Mouse (Mus musculus) right cerebral cortex, postnatal 4 days (tissue): ENCODE measurements around the gene Adgrb3.

Experiments used
- DNase-seq: peaks from one replicate; pipeline ENCODE4 v3.0.0-alpha.2; 2022

The Adgrb3 gene

DNA sequence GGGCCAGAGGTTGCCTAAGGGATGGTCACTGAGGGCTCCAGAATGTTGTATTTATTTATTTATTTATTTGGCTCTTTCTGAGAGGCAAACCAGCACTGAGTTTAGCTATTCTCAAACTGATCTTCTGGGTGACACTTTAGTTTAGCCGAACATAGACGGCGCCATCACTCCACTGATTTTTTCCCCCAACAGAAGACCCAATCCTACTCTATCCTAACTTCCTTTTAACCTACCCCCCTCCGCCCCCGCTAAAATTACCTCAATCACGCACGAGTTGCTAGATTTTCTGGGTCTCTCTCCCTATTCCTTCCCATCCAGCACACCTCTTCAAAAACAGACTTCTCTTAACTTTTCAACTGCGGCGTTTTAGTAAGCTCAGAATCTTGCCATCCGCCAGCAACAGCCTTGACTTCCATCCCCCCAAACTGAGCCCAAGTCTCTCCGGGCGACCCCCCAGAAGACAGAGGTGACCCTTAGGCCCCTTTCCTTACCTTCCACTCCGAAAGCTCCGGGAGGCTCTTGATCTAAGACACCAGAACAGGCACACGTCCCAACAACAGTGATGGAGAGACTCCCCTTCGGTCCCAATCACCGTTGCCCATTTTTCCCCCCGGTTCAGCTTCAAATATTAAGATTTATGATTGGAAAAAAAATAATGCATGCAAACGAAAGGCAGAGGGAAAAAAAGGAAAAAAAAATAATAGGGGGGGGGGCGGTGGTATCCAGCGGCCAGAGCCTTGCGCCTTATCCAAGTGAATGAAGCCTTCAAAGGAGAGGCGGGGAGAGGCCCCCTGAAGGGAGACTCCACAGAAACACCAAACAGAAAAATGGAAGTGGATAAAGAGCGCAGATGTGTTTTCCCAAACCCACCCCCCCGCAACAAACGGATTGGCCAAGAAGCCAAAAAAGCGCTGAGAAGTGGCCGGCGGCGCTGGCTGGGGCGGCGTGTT lies at the start of gene Adgrb3:
Gene Adgrb3, minus strand, starts transcription at position 737 of the 950 bp plus-strand sequence.
- DNase-seq = peak; percentile 30

DNA sequence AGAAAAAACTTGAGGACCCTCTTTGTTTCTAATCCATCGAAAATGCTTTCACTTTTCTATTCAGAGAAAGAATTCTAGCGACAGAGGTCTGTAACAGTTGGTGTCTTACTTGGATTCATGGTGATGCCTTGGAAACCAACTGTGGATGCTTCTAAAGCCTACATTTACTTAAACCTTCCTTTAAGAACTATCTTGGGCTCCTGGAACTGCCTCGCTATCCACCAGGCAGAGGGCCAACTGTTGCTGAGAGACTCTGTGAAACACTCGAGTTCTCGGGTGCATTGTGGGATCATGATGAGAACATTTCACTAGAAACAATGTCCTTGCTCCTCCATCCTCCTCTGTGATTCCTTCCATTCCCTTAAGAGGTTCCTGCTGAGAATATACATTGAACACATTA lies 48.0 kb upstream of the Adgrb3 start:
- DNase-seq = peak; percentile 60

DNA sequence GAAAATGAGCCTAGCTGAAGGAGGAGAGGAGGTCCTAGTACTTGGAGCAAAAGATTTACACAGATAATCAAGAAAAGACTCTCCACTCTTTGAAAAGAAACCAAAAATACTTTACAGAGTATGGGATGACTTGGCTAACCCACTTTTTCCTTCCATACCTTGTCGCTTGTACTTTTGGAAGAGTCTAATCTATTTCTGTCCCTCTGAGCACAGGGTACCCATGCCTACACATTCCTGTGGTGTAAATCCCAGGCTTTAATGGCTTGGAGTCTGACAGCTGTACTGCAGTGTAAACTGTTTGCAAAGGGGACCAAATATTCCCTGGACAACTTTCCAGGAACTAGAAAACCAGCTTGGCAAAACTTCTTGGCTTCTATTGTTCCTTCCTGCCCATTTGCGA lies 28.0 kb upstream of the Adgrb3 start:
- DNase-seq = no peak

DNA sequence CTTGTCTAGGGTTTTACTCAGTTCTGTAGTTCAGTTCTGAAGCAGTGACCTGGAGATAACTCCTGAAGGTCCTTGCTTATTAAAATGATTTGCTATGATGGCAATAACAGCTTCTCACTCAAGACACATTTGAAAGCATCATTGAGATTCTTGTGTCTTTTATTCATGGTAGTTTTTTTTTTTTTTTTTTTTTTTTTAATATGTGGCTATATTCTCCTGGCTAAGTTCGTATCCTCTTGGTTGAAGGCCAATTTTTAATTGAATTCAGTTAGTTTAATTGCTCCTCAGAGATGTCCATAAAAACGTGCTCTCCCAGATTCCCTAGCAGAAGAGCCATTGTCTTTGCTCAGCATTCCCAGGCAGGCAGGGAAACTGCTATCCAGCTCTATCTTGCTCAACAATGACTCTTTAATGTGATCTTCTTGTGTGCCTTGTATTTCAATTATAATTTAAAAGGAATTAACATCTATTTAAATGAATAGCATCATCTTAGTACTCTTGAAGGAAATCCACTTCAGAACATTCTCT lies 25.0 kb upstream of the Adgrb3 start:
- no peak for DNase-seq

DNA sequence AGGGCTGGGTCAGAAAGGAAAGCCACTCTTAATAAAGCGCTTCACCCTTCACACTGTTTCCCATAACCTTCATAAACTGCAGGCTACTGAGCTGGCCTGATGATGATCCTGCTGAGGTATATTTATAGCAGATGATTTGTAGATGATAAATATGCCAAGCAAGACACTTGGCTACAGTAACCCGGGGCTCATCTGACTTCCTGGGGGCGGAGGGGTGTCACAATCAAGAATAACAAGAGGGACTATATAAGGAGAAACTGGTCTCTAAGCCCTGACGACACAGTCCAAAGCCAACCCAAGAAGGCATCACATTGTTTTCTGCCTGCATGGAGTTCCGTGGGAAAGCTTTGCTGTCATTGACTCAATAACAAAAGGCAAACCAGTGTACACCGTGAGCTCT lies 2.8 kb upstream of the Adgrb3 start:
- no peak for DNase-seq

DNA sequence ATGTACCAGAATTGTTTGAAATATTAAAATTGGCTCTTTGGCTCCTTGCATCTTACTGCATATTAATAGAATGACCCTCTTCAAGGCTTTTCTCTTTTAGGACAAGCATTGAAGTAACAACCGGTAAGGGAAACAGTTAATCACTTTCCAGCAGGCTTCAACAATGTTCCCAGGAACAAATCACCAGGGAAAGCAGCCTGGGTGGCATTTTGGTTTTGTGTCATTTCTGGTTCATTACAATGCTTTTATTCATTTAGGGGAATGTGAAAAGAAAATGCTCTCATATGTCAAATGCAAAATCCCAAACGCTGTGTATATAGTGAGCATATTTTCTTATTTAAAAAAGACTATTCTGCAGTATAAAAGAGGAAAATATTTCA lies 2.0 kb upstream of the Adgrb3 start:
- DNase-seq = no peak

DNA sequence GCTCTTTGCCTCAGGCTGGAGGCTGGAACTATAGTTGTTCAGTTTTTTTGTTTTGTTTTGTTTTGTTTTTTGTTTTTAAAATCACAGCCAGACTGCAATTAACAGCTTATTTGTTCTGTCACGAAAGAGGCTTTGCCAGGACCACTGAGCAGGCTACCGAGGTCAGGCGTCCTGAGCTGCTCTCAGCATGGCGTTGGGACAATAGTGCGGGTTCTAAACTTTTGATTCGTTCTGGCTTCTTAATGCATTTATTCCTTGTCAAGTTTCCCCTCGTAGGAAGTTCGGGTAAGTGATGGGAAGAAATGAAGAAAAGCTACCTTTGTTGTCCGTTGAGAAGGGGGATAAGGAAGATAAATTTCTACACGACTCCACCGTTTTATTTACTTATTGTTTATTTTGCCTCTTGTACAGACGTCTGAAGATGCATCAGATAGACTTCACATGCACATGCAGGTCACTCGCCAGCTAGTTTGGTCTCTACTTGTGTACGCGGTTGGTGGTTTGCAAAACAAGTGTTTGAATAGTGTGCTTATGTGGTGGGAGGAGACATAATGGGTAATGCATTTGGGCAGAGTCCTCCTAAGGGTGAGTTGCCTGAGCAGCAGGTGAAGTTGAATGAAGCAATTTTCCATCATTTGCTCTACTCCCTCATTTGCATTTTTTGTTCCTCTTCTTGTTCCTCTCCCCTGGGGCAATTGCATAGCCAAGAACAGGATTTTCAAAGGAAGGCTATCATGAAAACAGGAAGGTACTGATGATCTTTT lies 1.4 kb upstream of the Adgrb3 start:
- DNase-seq = no peak

DNA sequence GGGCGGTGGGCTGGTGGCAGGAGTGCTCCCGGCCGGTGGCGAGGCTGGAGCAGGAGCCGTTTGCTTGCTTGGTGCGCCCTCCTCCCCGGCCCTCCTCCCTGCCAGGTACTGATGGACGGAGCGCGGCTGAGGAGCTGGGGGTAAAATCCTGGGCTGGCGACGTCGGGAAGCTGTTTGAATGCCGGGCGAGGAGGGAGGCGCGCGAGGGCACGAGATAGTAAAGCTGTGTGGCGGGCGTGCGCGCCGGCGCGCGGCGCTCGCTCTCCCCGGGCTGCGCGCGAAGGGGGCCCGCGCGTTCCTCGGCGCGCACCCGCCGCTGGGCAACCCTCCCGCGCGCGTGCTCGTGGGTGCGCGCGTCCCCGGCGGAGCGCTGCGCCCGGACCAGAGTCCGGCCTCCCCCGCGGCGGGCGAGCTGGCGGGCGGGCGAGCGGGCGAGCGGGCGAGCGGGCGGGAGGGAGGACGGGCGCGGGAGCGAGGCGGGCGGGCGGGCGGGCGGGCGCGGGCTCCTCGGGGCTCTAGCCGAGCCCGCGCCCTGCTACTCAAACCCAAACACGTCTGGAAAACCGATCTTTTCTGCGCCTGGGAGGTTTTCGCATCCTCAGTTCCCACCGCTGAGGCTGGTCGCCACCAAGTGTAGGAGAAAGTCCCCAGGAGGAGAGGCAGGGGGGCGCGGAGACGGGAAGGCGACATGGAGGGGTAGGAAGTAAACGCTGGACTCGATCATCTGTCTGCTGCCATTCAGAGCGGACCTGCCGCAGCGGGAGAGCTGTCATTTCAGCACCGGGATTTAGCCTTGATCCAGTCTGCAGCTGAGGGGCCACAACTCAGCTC lies 629 bp upstream of the Adgrb3 start:
- DNase-seq = peak; percentile 82

DNA sequence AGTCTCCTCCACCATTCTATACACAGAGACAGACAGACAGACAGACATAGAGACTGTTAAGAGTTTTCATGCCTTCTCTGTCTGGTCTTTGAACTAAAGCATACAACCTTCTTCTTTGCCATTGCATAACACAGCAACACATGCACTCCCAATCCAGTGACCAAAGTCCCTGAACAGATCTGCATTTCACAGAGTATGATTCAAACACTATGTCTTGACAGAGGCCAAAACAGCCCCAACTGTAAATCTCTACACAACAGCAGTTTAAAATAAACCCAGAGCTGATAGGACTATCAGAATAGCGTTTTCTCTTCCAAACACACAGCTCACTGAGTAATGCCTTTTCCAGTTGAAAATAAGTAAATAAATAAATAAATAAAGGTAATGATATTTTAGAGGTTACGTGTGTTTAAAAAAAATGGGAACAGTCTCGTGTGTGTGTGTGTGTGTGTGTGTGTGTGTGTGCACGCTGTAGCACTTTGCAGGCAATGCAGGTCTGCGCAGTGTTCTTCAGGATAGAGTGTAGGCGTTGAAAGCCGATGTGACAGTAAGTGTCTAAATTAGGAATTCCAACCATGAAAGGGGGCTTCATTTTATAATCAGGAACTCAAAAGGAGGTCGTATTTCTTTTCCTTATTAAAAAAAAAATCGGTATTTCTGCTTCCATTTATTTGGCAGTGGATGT lies 1.3 kb downstream of the Adgrb3 start:
- DNase-seq = peak; percentile 25

DNA sequence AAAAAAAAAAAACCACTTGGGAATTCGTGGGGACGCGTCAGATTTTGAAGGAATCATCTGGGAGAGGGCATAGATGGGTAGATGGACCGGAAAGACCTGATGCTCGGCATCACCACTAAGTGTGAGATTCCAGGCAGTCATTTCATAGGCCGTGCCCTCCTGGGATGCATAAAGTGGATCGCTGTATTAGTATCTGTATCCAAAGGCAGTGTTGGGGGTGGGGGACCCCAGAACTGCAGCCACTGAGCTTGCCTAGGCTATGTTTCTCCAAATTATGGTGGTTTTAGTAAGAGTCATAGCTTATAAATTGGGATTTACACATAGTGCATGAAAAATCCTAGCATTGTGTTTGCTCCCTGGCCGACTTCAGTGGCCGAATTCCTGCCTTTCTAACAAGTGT lies 2.1 kb downstream of the Adgrb3 start:
- DNase-seq = no peak

DNA sequence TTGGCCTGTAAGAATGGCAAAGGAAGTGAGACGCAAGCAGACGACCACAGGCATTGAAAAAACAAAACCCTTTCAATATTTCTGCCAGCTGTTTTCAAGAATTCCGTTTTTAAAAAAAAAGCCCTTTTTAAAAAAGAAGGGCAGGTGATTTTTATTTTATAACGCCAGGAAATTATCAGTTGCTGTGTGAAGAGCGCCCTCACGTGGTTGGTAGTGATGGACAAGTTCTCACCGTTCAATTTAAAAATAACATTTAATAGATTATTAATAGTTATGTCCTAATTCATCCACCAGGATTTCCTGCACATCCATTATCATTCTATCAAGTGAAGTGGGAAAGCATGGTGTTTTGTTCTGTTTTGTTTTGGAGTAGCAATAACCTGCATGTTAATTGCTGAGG lies 2.7 kb downstream of the Adgrb3 start:
- peak; percentile 78 for DNase-seq

DNA sequence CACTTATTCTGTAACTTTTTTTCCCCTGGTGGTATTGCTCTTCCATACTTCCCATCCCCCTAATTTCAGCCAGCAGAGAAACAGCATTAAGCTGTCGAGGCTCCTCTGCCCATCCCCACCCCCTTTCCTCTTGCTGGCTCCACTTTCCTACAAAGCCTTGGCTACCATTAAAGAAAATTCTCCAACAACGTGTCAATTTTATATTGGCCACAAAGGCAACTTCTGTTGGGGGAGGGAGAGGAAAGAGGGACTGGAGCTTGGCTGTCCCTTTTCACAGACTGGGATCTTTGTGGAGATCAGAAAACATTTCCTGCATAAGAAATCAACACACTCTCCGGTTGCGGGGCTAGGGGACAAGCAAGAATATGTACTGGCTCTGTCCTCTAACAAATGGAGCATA lies 4.9 kb downstream of the Adgrb3 start:
- no peak for DNase-seq

DNA sequence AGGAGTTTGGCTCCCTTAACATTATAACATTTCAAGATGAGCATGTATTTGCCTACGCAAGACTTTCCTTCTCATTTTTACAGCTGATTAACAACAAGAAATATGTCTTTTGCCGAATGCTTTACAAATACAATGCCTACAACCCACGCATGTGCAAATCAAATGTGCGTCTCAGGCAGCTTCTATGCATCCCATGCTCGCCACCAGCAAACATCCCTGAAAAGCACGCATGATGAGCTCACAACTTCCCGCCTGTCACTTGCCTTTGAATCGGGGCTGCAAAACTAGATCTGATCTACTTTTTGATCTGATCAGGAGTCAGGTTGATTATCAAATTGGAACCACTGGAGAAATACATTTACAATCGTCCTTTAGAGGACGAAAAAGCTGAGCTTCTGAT lies 5.5 kb downstream of the Adgrb3 start:
- no peak for DNase-seq

DNA sequence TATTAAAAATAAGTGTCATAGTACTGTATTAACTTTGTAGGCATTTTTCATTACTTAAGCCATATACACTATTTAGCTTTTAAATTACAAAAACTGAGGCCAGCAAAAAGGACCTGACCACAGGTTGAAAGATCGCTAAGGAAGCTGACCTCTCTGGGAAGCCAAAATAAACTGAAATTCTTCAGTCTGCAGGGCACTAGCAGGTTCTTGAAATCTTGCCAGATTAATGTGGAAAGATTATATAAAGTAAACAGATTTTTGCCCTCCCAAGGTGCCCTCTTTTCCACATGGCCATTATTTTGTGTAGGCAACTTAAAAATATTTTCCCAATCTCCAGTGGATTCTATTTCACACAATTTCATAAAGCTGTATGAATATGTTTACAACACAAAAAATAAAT lies 14.0 kb downstream of the Adgrb3 start:
- no peak for DNase-seq

DNA sequence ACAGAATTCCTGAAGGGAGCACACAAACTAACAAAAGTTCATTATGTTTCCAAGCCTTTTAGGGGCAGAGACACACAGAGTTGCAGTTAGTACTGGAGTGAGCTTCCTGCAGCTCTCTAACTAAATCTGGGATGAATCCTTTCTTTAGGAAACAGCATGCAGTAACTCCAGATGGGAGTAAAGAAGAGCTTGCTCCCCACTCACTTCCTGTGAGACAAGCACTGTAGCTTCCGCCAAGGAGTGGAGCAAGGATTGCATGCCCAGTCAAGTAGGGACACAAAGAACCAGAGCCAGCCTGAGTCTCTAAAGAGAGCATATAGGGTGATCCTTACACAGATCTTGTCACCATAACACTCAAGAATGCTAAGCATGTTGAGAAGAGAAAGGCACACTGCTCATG lies 50.7 kb downstream of the Adgrb3 start:
- no peak for DNase-seq

DNA sequence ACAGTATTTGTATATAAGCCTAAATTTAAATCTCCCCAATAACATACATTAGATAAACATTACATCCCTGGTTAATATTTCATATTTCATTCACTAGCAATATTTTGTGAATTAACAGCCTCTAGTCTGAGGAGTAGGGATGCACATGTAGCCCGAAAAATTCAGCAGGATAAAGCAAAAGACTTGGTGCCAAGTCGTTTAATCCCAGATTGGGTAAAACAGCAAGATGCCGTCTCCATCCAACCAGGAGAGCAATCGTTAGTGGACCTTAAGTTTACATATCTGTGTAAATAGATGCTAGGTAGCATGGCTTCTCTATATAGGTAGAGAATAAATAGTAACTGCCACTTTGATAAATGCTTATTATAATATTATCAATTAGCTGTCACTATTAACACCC lies 52.0 kb downstream of the Adgrb3 start:
- no peak for DNase-seq

DNA sequence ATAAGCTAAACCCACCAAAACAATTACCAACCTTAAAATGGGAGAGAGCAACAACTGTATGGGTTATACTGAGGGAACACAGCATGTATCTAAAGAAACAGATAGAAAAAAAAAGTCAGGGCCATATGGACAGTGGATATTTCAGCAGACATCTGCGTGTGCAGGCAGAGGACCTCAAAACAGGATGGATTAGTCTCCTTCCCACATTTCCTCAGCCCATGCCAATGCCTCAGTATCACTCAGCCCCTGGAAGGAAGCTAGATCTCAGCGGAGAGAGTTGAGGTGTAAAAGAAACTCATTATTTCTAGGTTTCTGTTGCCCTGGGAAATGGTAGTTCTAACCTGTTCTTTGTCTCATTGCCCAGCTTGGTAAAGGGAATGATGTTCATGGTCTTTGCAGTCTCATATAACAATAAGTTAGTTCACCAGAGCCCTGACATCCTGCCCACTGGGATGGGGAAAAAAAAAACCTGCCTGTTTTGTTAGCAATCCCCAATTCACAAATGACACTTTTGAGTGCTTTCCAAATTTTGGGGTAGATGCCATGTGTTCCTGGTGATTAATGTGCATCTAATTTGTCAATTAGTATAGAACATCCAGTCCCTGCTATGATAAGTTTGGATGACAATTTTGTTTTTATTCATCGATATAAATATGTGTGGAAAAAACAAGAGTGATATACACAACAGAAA lies 53.9 kb downstream of the Adgrb3 start:
- no peak for DNase-seq

DNA sequence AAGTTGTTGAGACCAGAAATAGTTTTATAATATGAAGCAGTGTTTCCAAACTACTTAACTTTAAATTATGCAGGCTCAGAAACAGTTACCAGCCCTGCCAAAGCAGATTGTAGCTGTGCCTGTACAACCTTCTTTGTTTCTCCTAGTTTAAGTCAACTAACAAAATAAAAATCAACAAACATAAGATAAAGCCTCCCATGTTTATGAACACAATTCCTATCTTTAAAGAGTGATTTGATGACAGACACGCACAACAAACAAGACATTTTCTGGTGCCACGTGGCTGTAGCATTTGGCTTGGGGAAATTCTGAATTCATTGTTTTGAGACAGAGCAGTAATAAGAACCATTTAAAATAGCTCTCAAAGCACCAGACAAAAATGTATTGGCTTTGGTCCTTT lies 60.5 kb downstream of the Adgrb3 start:
- DNase-seq = no peak

DNA sequence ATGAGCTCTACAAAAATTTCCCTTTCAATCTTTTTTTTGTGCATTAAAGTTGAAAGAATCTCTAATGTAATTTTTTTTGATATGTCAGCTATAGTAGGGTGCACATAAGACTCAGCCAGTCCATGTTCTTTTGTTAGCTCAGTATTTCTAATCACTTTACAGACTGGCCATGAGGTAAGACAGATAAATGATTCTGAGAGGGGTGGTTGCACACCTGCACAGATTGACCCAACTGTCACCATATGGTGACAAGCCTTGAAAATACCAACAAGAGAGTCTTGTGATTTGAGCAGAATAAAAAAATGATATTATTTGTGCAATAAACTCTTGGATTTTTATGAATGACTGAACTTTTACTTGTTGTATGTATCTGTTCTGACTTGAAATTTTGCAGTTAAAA lies 74.2 kb downstream of the Adgrb3 start:
- DNase-seq = no peak

DNA sequence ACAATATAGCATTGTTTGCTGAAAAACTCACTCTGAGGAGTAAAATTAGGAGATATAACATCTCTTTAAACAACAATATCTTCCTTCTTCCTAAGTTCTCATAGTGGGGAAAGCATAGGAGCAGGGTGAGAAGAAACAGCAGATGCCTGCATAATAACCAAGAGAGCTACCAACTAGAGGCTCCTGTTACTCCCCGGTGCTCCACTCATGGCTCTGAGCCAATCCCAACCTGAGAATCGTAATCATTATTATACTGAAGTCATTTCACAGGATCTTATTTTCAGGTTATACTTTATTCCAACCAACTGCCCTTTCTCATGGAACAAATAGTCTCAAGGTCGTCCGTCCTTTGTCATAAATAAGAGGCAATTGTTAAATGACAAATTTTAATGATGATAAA lies 75.0 kb downstream of the Adgrb3 start:
- no peak for DNase-seq

DNA sequence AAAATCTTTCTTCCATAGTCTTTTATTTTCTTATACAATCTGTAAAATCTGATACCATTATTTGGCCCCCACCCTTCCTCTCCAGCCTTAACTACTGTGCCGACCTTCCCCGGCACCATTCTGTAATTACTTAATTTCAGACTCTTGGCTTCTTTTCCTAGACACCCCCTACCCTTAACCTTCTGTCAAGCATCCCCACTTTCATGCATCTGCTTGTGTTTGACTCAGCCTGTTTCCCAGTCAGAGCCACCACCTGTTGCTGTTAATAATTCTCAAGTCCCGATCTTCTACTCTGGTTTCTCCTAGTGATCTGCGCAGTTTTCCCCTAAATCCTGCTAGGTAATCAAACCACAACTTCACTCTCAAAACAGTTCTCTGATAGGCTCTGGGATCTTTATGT lies 83.9 kb downstream of the Adgrb3 start:
- DNase-seq = no peak

DNA sequence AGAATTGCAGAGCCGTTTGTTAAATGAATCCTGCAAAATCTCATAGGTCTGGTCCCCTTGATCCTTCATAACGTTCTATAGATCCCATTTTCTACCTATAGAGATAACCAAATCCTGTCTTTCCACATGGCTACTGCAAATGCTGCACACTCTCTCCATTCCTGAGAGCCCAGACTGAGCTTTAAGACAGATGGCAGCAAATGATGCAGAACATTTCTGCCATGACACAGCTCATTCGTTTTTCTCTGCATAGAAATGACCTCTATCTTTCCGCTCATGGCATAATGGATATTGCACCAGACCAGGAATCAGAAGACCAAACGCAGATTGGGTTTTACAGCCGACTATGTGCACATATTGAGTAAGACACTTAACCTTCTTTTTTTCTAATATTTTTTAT lies 84.8 kb downstream of the Adgrb3 start:
- no peak for DNase-seq
